Mouse (Mus musculus) liver, embryonic 14.5 days (tissue): ENCODE results near the gene Tmem8.

Experiments used
- CTCF ChIP-seq: IDR thresholded peaks from 2 replicates; pipeline ENCODE4 v1.5.1; 2016; ENCODE audit warnings: antibody characterized with exemption, low read depth, control low read depth
- EP300 ChIP-seq: IDR thresholded peaks from 2 replicates; pipeline ENCODE4 v1.6.1; 2016; ENCODE audit warnings: antibody characterized with exemption, low read depth

DNA sequence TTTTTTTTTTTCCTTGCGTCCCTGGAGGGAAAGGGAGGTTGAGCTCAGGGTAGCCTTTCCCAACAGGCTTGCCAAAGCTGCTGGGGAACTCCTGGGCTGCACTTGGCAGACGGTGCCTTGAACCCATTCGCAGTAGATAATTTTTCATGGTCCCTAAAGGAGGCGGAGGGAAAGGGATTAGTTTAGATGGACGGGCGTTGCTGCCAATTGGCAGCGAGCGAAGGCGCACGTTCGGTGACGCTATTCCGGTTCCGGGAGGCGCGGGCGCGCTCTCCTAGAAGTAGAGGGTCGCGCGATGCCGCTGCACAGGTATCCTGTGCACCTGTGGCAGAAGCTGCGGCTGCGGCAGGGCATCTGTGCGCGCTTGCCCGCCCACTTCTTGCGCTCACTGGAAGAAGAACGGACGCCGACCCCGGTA, 10.2 kb downstream of the Tmem8 start, which contains the start of gene Mrpl28:
- TF ChIP-seq CTCF = no peak
- no peak for TF ChIP-seq EP300
